Mouse (Mus musculus): ENCODE results near the gene Gpr162. TPM values are rescaled to one million over a fixed set of nuclear protein-coding genes. Genes with fewer than 3 reads are reported as not detected.
"Not testable (repeated sequence)": the region's sequence is repeated elsewhere in the genome, so short reads cannot be mapped to it uniquely, and the experiment has no call there.

The Gpr162 gene
- polyA plus RNA-seq, 1 experiment, result 163 TPM

- Histone ChIP-seq H3K4me1 (ENCODE audit: control insufficient read depth, insufficient read depth, low read length) (no peaks in the 10 kb centered on the region), H3K4me3 (ENCODE audit: insufficient read depth, low read length) (no peak overlapping the region), H3K27ac (ENCODE audit: insufficient read depth, low read length) (no peak overlapping the region)
- no peak for TF ChIP-seq POLR2A (IDR thresholded peaks at IDR 0.05; ENCODE audit: extremely low read depth, insufficient read depth, low read length)
- no peak for TF ChIP-seq CTCF (IDR thresholded peaks at IDR 0.05; ENCODE audit: extremely low read depth, insufficient read depth, low read length)
Observed at GRCm38 (mm10) chr6:124850535-124850934, 13.2 kb downstream of the Gpr162 start.

- TF ChIP-seq POLR2A (IDR thresholded peaks at IDR 0.05; ENCODE audit: extremely low read depth, insufficient read depth, low read length), result no peak
- TF ChIP-seq CTCF (IDR thresholded peaks at IDR 0.05; ENCODE audit: extremely low read depth, insufficient read depth, low read length), result peak; percentile 94
- no peak overlapping the region for H3K27ac ChIP-seq (ENCODE audit: insufficient read depth, low read length)
Observed at GRCm38 (mm10) chr6:124847305-124847704, 16.5 kb downstream of the Gpr162 start.

GRCm38 (mm10) chr6:124840241-124841167 lies 23.3 kb downstream of the Gpr162 start, which contains the start of gene Gnb3:
Gene Gnb3, minus strand, starts transcription at chr6:124840275.
- no peak within 1 kb of the TSS for H3K27ac ChIP-seq (ENCODE audit: insufficient read depth, low read length)
- no peaks in the 10 kb centered on the region for H3K4me1 ChIP-seq (ENCODE audit: control insufficient read depth, insufficient read depth, low read length)

More at GRCm38 (mm10) chr6:124847305-124847704, 16.5 kb downstream of the Gpr162 start:
- H3K4me3 ChIP-seq (ENCODE audit: insufficient read depth, low read length), result no peak overlapping the region
- no peaks in the 10 kb centered on the region for H3K4me1 ChIP-seq (ENCODE audit: control insufficient read depth, insufficient read depth, low read length)

GRCm38 (mm10) chr6:124839805-124840204 lies 24.0 kb downstream of the Gpr162 start:
- Histone ChIP-seq H3K27ac (ENCODE audit: insufficient read depth, low read length) (no peak overlapping the region), H3K4me3 (ENCODE audit: insufficient read depth, low read length) (no peak overlapping the region), H3K4me1 (ENCODE audit: control insufficient read depth, insufficient read depth, low read length) (no peaks in the 10 kb centered on the region)
- TF ChIP-seq POLR2A (IDR thresholded peaks at IDR 0.05; ENCODE audit: extremely low read depth, insufficient read depth, low read length), result no peak
- no peak for TF ChIP-seq CTCF (IDR thresholded peaks at IDR 0.05; ENCODE audit: extremely low read depth, insufficient read depth, low read length)

More at GRCm38 (mm10) chr6:124840241-124841167, 23.3 kb downstream of the Gpr162 start, which contains the start of gene Gnb3:
- TF ChIP-seq CTCF (IDR thresholded peaks at IDR 0.05; ENCODE audit: extremely low read depth, insufficient read depth, low read length), result no peak
- no peak for TF ChIP-seq POLR2A (IDR thresholded peaks at IDR 0.05; ENCODE audit: extremely low read depth, insufficient read depth, low read length)
- no peak within 1 kb of the TSS for H3K4me3 ChIP-seq (ENCODE audit: insufficient read depth, low read length)

- Histone ChIP-seq H3K4me1 (ENCODE audit: control insufficient read depth, insufficient read depth, low read length) (no peaks in the 10 kb centered on the region), H3K4me3 (ENCODE audit: insufficient read depth, low read length) (no peak overlapping the region), H3K27ac (ENCODE audit: insufficient read depth, low read length) (no peak overlapping the region)
- no peak for TF ChIP-seq CTCF (IDR thresholded peaks at IDR 0.05; ENCODE audit: extremely low read depth, insufficient read depth, low read length)
- no peak for TF ChIP-seq POLR2A (IDR thresholded peaks at IDR 0.05; ENCODE audit: extremely low read depth, insufficient read depth, low read length)
Observed at GRCm38 (mm10) chr6:124836411-124836810, 27.4 kb downstream of the Gpr162 start.

GRCm38 (mm10) chr6:124835531-124835930 lies 28.3 kb downstream of the Gpr162 start:
- H3K4me1 ChIP-seq (ENCODE audit: control insufficient read depth, insufficient read depth, low read length), result no peaks in the 10 kb centered on the region
- H3K27ac ChIP-seq (ENCODE audit: insufficient read depth, low read length), result no peak overlapping the region
- no peak for TF ChIP-seq CTCF (IDR thresholded peaks at IDR 0.05; ENCODE audit: extremely low read depth, insufficient read depth, low read length)
- no peak for TF ChIP-seq POLR2A (IDR thresholded peaks at IDR 0.05; ENCODE audit: extremely low read depth, insufficient read depth, low read length)
- no peak overlapping the region for H3K4me3 ChIP-seq (ENCODE audit: insufficient read depth, low read length)

- Histone ChIP-seq H3K4me3 (ENCODE audit: insufficient read depth, low read length) (no peak overlapping the region), H3K4me1 (ENCODE audit: control insufficient read depth, insufficient read depth, low read length) (no peaks in the 10 kb centered on the region), H3K27ac (ENCODE audit: insufficient read depth, low read length) (no peak overlapping the region)
- TF ChIP-seq CTCF (IDR thresholded peaks at IDR 0.05; ENCODE audit: extremely low read depth, insufficient read depth, low read length) (no peak), POLR2A (IDR thresholded peaks at IDR 0.05; ENCODE audit: extremely low read depth, insufficient read depth, low read length) (no peak)
Observed at GRCm38 (mm10) chr6:124834512-124835081, 29.2 kb downstream of the Gpr162 start.

- no peaks in the 10 kb centered on the region for H3K4me1 ChIP-seq (ENCODE audit: control insufficient read depth, insufficient read depth, low read length)
- TF ChIP-seq CTCF (IDR thresholded peaks at IDR 0.05; ENCODE audit: extremely low read depth, insufficient read depth, low read length), result no peak
- TF ChIP-seq POLR2A (IDR thresholded peaks at IDR 0.05; ENCODE audit: extremely low read depth, insufficient read depth, low read length), result no peak
Observed at GRCm38 (mm10) chr6:124831649-124832048, 32.1 kb downstream of the Gpr162 start.

GRCm38 (mm10) chr6:124831199-124831598 lies 32.6 kb downstream of the Gpr162 start:
- H3K4me1 ChIP-seq (ENCODE audit: control insufficient read depth, insufficient read depth, low read length); H3K4me3 ChIP-seq (ENCODE audit: insufficient read depth, low read length); H3K27ac ChIP-seq (ENCODE audit: insufficient read depth, low read length): not testable (repeated sequence)

More at GRCm38 (mm10) chr6:124831649-124832048, 32.1 kb downstream of the Gpr162 start:
- no peak overlapping the region for H3K27ac ChIP-seq (ENCODE audit: insufficient read depth, low read length)
- H3K4me3 ChIP-seq (ENCODE audit: insufficient read depth, low read length), result no peak overlapping the region

All from cortical plate, adult 2 months (tissue).